Mouse (Mus musculus) natural killer cell, adult 2 months (primary cell): ENCODE measurements around the gene Phka2.

ENCODE experiments used
- DNase-seq, 2 experiments: peaks; one replicate each; pipeline ENCODE4 v3.0.0; 2022; ENCODE audit warnings: low spot score in 2 of 2

The Phka2 gene

GRCm38 (mm10) chrX:160502048-160503041, at the start of gene Phka2:
TSS of gene Phka2 (plus strand) at chrX:160502166.
- DNase-seq: peak; percentile 75 to 84

GRCm38 (mm10) chrX:160455686-160456085, 46.3 kb upstream of the Phka2 start:
- DNase-seq: no peak

GRCm38 (mm10) chrX:160471257-160471786, 30.6 kb upstream of the Phka2 start:
- no peak for DNase-seq

GRCm38 (mm10) chrX:160489784-160490183, 12.2 kb upstream of the Phka2 start:
- no peak for DNase-seq

- DNase-seq: no peak
Observed at GRCm38 (mm10) chrX:160494333-160494732, 7.6 kb upstream of the Phka2 start.

- no peak for DNase-seq
Observed at GRCm38 (mm10) chrX:160494921-160495320, 7.0 kb upstream of the Phka2 start.

- DNase-seq: no peak
Observed at GRCm38 (mm10) chrX:160496473-160496872, 5.5 kb upstream of the Phka2 start.

GRCm38 (mm10) chrX:160501095-160501494, 871 bp upstream of the Phka2 start:
- no peak for DNase-seq

- no peak for DNase-seq
Observed at GRCm38 (mm10) chrX:160501687-160502047, 299 bp upstream of the Phka2 start.

- no peak for DNase-seq
Observed at GRCm38 (mm10) chrX:160509046-160509445, 7.1 kb downstream of the Phka2 start.

- no peak for DNase-seq
Observed at GRCm38 (mm10) chrX:160510197-160510596, 8.2 kb downstream of the Phka2 start.

GRCm38 (mm10) chrX:160516027-160516426, 14.1 kb downstream of the Phka2 start:
- no peak for DNase-seq

GRCm38 (mm10) chrX:160542772-160543171, 40.8 kb downstream of the Phka2 start:
- DNase-seq: no peak

- no peak for DNase-seq
Observed at GRCm38 (mm10) chrX:160548875-160549274, 46.9 kb downstream of the Phka2 start.

- DNase-seq: no peak
Observed at GRCm38 (mm10) chrX:160552066-160552465, 50.1 kb downstream of the Phka2 start.

- no peak for DNase-seq
Observed at GRCm38 (mm10) chrX:160583589-160583988, 81.6 kb downstream of the Phka2 start.

- DNase-seq: no peak
Observed at GRCm38 (mm10) chrX:160584148-160584838, 82.3 kb downstream of the Phka2 start.

- no peak for DNase-seq
Observed at GRCm38 (mm10) chrX:160585110-160585509, 83.1 kb downstream of the Phka2 start.

GRCm38 (mm10) chrX:160588523-160588922, 86.6 kb downstream of the Phka2 start:
- DNase-seq: no peak

- DNase-seq: no peak
Observed at GRCm38 (mm10) chrX:160590147-160590546, 88.2 kb downstream of the Phka2 start.

GRCm38 (mm10) chrX:160592933-160593332, 91.0 kb downstream of the Phka2 start:
- DNase-seq: no peak

- no peak for DNase-seq
Observed at GRCm38 (mm10) chrX:160598055-160598454, 96.1 kb downstream of the Phka2 start.
